Mouse (Mus musculus) limb, embryonic 11.5 days (tissue): ENCODE results near the gene Foxd1. TPM values are rescaled to one million over a fixed set of nuclear protein-coding genes. Genes with fewer than 3 reads are reported as not detected.
A peak's percentile ranks its signal among the peaks of the same experiment; 100 is the strongest.

Experiments
- ATAC-seq: fragments of 200-750 bp; cut with Nextera tagmentation; 2 replicates; pipeline ENCODE4 v1.8.0; 2017; ENCODE audit warnings: low read depth; ENCODE audit not compliant: insufficient number of reproducible peaks, low FRiP score, low TSS enrichment
- DNase-seq: peaks from one replicate; pipeline ENCODE4 v3.0.0-alpha.2; 2015; ENCODE audit warnings: low spot score
- H3K27ac ChIP-seq: fragments of 300-500 bp; sonication (generic); replicated peaks from 2 replicates; pipeline ENCODE4 v1.5.1; 2014; ENCODE audit warnings: low read depth, mild to moderate bottlenecking, low read length
- H3K27me3 ChIP-seq: fragments of 300-500 bp; sonication (generic); 2 replicates; pipeline ENCODE4 v1.6.1; 2014; ENCODE audit warnings: mild to moderate bottlenecking, low read length, mixed read lengths; ENCODE audit not compliant: control insufficient read depth, insufficient read depth
- H3K36me3 ChIP-seq: fragments of 300-500 bp; sonication (generic); 2 replicates; pipeline ENCODE4 v1.6.1; 2014; ENCODE audit warnings: mild to moderate bottlenecking, low read length, moderate library complexity, mixed read lengths; ENCODE audit not compliant: control insufficient read depth, insufficient read depth
- H3K4me1 ChIP-seq: fragments of 300-500 bp; sonication (generic); 2 replicates; pipeline ENCODE4 v1.6.1; 2014; ENCODE audit warnings: low read length, mixed read lengths; ENCODE audit not compliant: control insufficient read depth, insufficient read depth
- H3K4me2 ChIP-seq: fragments of 300-500 bp; sonication (generic); 2 replicates; pipeline ENCODE4 v1.6.1; 2014; ENCODE audit warnings: low read depth, mild to moderate bottlenecking, moderate library complexity; ENCODE audit not compliant: severe bottlenecking
- H3K4me3 ChIP-seq: fragments of 300-500 bp; sonication (generic); 2 replicates; pipeline ENCODE4 v1.5.1; 2014; ENCODE audit warnings: low read depth, low read length
- H3K9ac ChIP-seq: fragments of 300-500 bp; sonication (generic); 2 replicates; pipeline ENCODE4 v1.6.1; 2014; ENCODE audit warnings: mild to moderate bottlenecking, low read length
- H3K9me3 ChIP-seq: fragments of 300-500 bp; sonication (generic); 2 replicates; pipeline ENCODE4 v1.6.1; 2016; ENCODE audit warnings: low read length; ENCODE audit not compliant: control insufficient read depth
- WGBS: fragments of 180-500 bp; shearing (Covaris S2); extraction: QIAGEN DNeasy Blood & Tissue Kit; methylation state at CpG from one replicate; pipeline ENCODE4 v1.1.7; 2014; 5-methylcytosine and 5-hydroxymethylcytosine counted together
- polyA plus RNA-seq: library from polyadenylated mRNA; unstranded; fragments of >200 nt; fragmentation: Nextera tagmentation; extraction: Ambion mirVana; gene quantifications from 2 replicates; pipeline ENCODE4 v1.2.1, GENCODE M21; 2014

The Foxd1 gene
- polyA plus RNA-seq, 1 experiment from 2014 or later = 0.05 TPM

- no peak overlapping the region for H3K4me3 ChIP-seq
- H3K9ac ChIP-seq = no peak overlapping the region
- peaks cover 3% of the 10 kb centered on the region; the same call in 1 of the 2 replicates for H3K27me3 ChIP-seq
- WGBS = 87% methylated on average over 16 of the region's 16 CpGs
- H3K27ac ChIP-seq = no peak overlapping the region
- no peaks in the 10 kb centered on the region for H3K9me3 ChIP-seq
- H3K4me2 ChIP-seq = no peak overlapping the region
- ATAC-seq (no peak), DNase-seq (no peak)
- H3K36me3 ChIP-seq = no peaks in the 10 kb centered on the region
- H3K4me1 ChIP-seq = no peaks in the 10 kb centered on the region
These were observed 30.0 kb downstream of the Foxd1 start for GRCm38 (mm10) chr13:98383911-98384498.

GRCm38 (mm10) chr13:98385877-98386276, 31.8 kb downstream of the Foxd1 start:
- ATAC-seq = no peak
- Histone ChIP-seq H3K4me1 (peaks cover 5% of the 10 kb centered on the region), H3K27me3 (peaks cover 15% of the 10 kb centered on the region), H3K4me3 (no peak overlapping the region), H3K9me3 (no peaks in the 10 kb centered on the region), H3K36me3 (no peaks in the 10 kb centered on the region), H3K9ac (no peak overlapping the region), H3K27ac (no peak overlapping the region), H3K4me2 (no peak overlapping the region)
- DNase-seq = no peak
- 76% methylated on average over 2 of the region's 2 CpGs for WGBS

GRCm38 (mm10) chr13:98389092-98389491, 35.0 kb downstream of the Foxd1 start:
- Histone ChIP-seq H3K9me3 (no peaks in the 10 kb centered on the region), H3K9ac (no peak overlapping the region), H3K4me3 (no peak overlapping the region), H3K27me3 (peaks cover 26% of the 10 kb centered on the region), H3K4me2 (no peak overlapping the region), H3K36me3 (no peaks in the 10 kb centered on the region), H3K4me1 (peaks cover 12% of the 10 kb centered on the region), H3K27ac (no peak overlapping the region)
- no peak for DNase-seq
- 65% methylated on average over 1 of the region's 1 CpGs for WGBS
- ATAC-seq = no peak

- H3K4me3 ChIP-seq = peak overlapping the region; percentile 30
- no peak overlapping the region for H3K27ac ChIP-seq
- peak overlapping the region; percentile 75 for H3K4me2 ChIP-seq
- H3K4me1 ChIP-seq = peaks cover 12% of the 10 kb centered on the region
- no peak for ATAC-seq
- H3K9me3 ChIP-seq = no peaks in the 10 kb centered on the region
- H3K36me3 ChIP-seq = no peaks in the 10 kb centered on the region
- H3K9ac ChIP-seq = no peak overlapping the region
- peaks cover 26% of the 10 kb centered on the region for H3K27me3 ChIP-seq
- peak; percentile 29 for DNase-seq
- WGBS = 11% methylated on average over 6 of the region's 6 CpGs
These were observed 36.3 kb downstream of the Foxd1 start for GRCm38 (mm10) chr13:98390363-98390762.

- H3K4me3 ChIP-seq = peak overlapping the region; percentile 30
- H3K4me1 ChIP-seq = peaks cover 12% of the 10 kb centered on the region
- peak; percentile 81 for DNase-seq
- H3K4me2 ChIP-seq = peak overlapping the region; percentile 75
- H3K27me3 ChIP-seq = peaks cover 26% of the 10 kb centered on the region
- no peaks in the 10 kb centered on the region for H3K9me3 ChIP-seq
- H3K9ac ChIP-seq = peak overlapping the region; percentile 27; the same call in 1 of the 2 replicates
- ATAC-seq = peak; percentile 77
- under 1% methylated on average over 68 of the region's 68 CpGs for WGBS
- H3K36me3 ChIP-seq = no peaks in the 10 kb centered on the region
- H3K27ac ChIP-seq = no peak overlapping the region
These were observed 37.0 kb downstream of the Foxd1 start for GRCm38 (mm10) chr13:98390771-98391634.

- ATAC-seq (no peak), DNase-seq (no peak)
- 6% methylated on average over 4 of the region's 4 CpGs for WGBS
- Histone ChIP-seq H3K4me1 (peaks cover 12% of the 10 kb centered on the region), H3K9me3 (no peaks in the 10 kb centered on the region), H3K4me2 (peak overlapping the region; percentile 75; the same call in 1 of the 2 replicates), H3K9ac (no peak overlapping the region), H3K36me3 (no peaks in the 10 kb centered on the region), H3K27me3 (peaks cover 26% of the 10 kb centered on the region), H3K4me3 (no peak overlapping the region), H3K27ac (no peak overlapping the region)
These were observed 37.6 kb downstream of the Foxd1 start for GRCm38 (mm10) chr13:98391635-98391990.

- peaks cover 26% of the 10 kb centered on the region for H3K27me3 ChIP-seq
- ATAC-seq (no peak), DNase-seq (peak; percentile 24)
- no peaks in the 10 kb centered on the region for H3K36me3 ChIP-seq
- no peak overlapping the region for H3K9ac ChIP-seq
- no peak overlapping the region for H3K27ac ChIP-seq
- peaks cover 12% of the 10 kb centered on the region for H3K4me1 ChIP-seq
- WGBS = 19% methylated on average over 6 of the region's 6 CpGs
- H3K4me2 ChIP-seq = no peak overlapping the region
- no peak overlapping the region for H3K4me3 ChIP-seq
- no peaks in the 10 kb centered on the region for H3K9me3 ChIP-seq
These were observed 38.0 kb downstream of the Foxd1 start for GRCm38 (mm10) chr13:98392031-98392430.

- Histone ChIP-seq H3K27me3 (peaks cover 24% of the 10 kb centered on the region), H3K27ac (no peak overlapping the region), H3K9me3 (no peaks in the 10 kb centered on the region), H3K4me2 (no peak overlapping the region), H3K4me1 (peaks cover 12% of the 10 kb centered on the region), H3K4me3 (no peak overlapping the region), H3K9ac (no peak overlapping the region), H3K36me3 (no peaks in the 10 kb centered on the region)
- peak; percentile 25 for DNase-seq
- ATAC-seq = no peak
- 24% methylated on average over 10 of the region's 10 CpGs for WGBS
These were observed 39.5 kb downstream of the Foxd1 start for GRCm38 (mm10) chr13:98393356-98394070.
